Mouse (Mus musculus): Measurements from ENCODE around the gene Zfp618.

GRCm38 (mm10) chr4:62975541-62975940, 10.2 kb downstream of the Zfp618 start:
- TF ChIP-seq CTCF (IDR thresholded peaks at IDR 0.05; ENCODE audit: extremely low read depth, insufficient read depth, low read length) (no peak), POLR2A (IDR thresholded peaks at IDR 0.05; ENCODE audit: extremely low read depth, insufficient read depth, low read length) (no peak)

Measured in cortical plate, adult 2 months (tissue).